Mouse (Mus musculus) midbrain, embryonic 11.5 days (tissue): ENCODE measurements at regions not wholly inside any gene's neighbourhood (a gene's known extent, or its start where the extent isn't known, plus 50 kb on each side); places are given as distances from the start of the nearest gene placed in this dataset.
A peak's percentile ranks its signal among the peaks of the same experiment; 100 is the strongest.
"Not testable (repeated sequence)": the region's sequence is repeated elsewhere in the genome, so short reads cannot be mapped to it uniquely, and the experiment has no call there.

ENCODE experiments used
- ATAC-seq: fragments of 200-750 bp; cut with Nextera tagmentation; 2 replicates; pipeline ENCODE4 v1.8.0; 2017; ENCODE audit warnings: moderate TSS enrichment, moderate library complexity; ENCODE audit not compliant: low FRiP score
- DNase-seq: peaks from one replicate; pipeline ENCODE4 v3.0.0; 2015; ENCODE audit warnings: low spot score; ENCODE audit errors: missing footprints
- H3K27ac ChIP-seq: fragments of 300-500 bp; sonication (generic); 2 replicates; pipeline ENCODE4 v1.5.1; 2014; ENCODE audit warnings: low read depth, low read length
- H3K27me3 ChIP-seq: fragments of 300-500 bp; sonication (generic); 2 replicates; pipeline ENCODE4 v1.6.1; 2014; ENCODE audit warnings: mild to moderate bottlenecking, low read length, moderate library complexity, mixed read lengths; ENCODE audit not compliant: control insufficient read depth, insufficient read depth
- H3K36me3 ChIP-seq: fragments of 300-500 bp; sonication (generic); 2 replicates; pipeline ENCODE4 v1.6.1; 2014; ENCODE audit warnings: mild to moderate bottlenecking, low read length, moderate library complexity, mixed read lengths; ENCODE audit not compliant: control insufficient read depth, insufficient read depth
- H3K4me1 ChIP-seq: fragments of 300-500 bp; sonication (generic); 2 replicates; pipeline ENCODE4 v1.6.1; 2014; ENCODE audit warnings: low read length; ENCODE audit not compliant: control insufficient read depth, insufficient read depth
- H3K4me2 ChIP-seq: fragments of 300-500 bp; sonication (generic); 2 replicates; pipeline ENCODE4 v1.6.1; 2014; ENCODE audit warnings: mild to moderate bottlenecking, moderate library complexity
- H3K4me3 ChIP-seq: fragments of 300-500 bp; sonication (generic); 2 replicates; pipeline ENCODE4 v1.5.1; 2014; ENCODE audit warnings: low read depth, low read length
- H3K9ac ChIP-seq: fragments of 300-500 bp; sonication (generic); 2 replicates; pipeline ENCODE4 v1.6.1; 2014; ENCODE audit warnings: low read length
- H3K9me3 ChIP-seq: fragments of 300-500 bp; sonication (generic); 2 replicates; pipeline ENCODE4 v1.6.1; 2016; ENCODE audit warnings: low read length; ENCODE audit not compliant: control insufficient read depth
- WGBS: fragments of 180-500 bp; shearing (Covaris S2); extraction: QIAGEN DNeasy Blood & Tissue Kit; methylation state at CpG from one replicate; pipeline ENCODE4 v1.1.7; 2014; 5-methylcytosine and 5-hydroxymethylcytosine counted together

DNA sequence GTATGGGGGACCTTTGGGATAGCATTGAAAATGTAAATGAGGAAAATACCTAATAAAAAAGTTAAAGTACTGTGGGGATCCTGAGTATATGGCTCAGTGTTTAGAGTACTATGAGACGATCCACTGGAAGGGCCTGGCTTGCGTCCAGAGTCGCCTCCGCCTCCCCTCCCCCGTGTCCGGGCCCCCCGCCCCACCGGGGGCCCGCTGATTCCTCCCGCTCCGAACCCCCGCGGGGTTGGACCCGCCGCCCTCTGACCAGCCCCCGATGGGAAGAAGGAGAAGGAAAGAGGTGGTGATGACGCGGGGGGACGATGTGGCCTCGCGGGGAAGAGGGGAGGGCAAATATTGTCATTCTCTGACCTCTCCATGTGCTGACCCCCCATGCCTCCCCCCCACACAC is 234.0 kb upstream of the 9530002B09Rik start:
- H3K9ac ChIP-seq, H3K27ac ChIP-seq, DNase-seq, H3K4me1 ChIP-seq, H3K36me3 ChIP-seq, H3K4me2 ChIP-seq, H3K4me3 ChIP-seq, H3K9me3 ChIP-seq, H3K27me3 ChIP-seq: not testable (repeated sequence)
- WGBS, result no CpG with 5 or more reads among the region's 21 CpGs
- ATAC-seq, result peak; percentile 72
